Mouse (Mus musculus): ENCODE data around the gene Cant1.

DNA sequence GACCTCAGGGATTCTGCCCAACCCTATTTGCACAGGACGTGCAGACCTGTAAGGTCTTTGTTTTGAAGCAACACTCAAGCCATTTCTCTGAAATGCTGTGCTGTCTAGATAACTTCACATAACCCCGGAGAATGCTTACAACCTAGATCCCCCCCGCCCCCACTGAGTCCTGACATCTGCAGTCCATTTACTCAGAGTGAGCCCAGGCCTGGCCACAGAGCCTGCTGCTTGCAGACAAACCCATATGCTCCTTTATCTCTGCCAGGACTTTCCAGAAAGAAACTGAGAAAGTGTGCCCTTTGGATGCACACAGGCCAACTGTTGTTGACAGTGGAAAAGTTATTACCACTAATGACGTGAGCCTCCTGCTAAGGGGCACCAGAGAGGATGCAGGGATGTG lies 28.5 kb upstream of the Cant1 start:
- no peak for TF ChIP-seq CTCF (conservative IDR thresholded peaks at IDR 0.05; ENCODE audit: low read length)
- TF ChIP-seq POU5F1 (IDR thresholded peaks at IDR 0.05; ENCODE audit: borderline replicate concordance, low read length): no peak
- TF ChIP-seq NANOG (IDR thresholded peaks at IDR 0.05; ENCODE audit: borderline replicate concordance, low read length): no peak
